Mouse (Mus musculus): ENCODE data around the gene Cdc5l.

Cdc5l gene

GRCm38 (mm10) chr17:45360950-45361349 lies 72.6 kb downstream of the Cdc5l start:
- DNase-seq (ENCODE audit: low spot score), result no peak

GRCm38 (mm10) chr17:45359443-45359842 lies 74.1 kb downstream of the Cdc5l start:
- no peak for DNase-seq (ENCODE audit: low spot score)

- DNase-seq (ENCODE audit: low spot score), result no peak
Measured at GRCm38 (mm10) chr17:45356431-45356830, 77.1 kb downstream of the Cdc5l start.

- no peak for DNase-seq (ENCODE audit: low spot score)
Measured at GRCm38 (mm10) chr17:45347951-45348350, 85.6 kb downstream of the Cdc5l start.
